Mouse (Mus musculus): ENCODE results near the gene Phpt1. TPM values are rescaled to one million over a fixed set of nuclear protein-coding genes. Genes with fewer than 3 reads are reported as not detected.

Phpt1 gene
- polyA plus RNA-seq, 1 experiment from 2014 or later, result 151 TPM

- Histone ChIP-seq H3K4me3 (replicated peaks) (peak within 1 kb of the TSS; percentile 40), H3K9ac (no peak within 1 kb of the TSS), H3K4me1 (peaks cover 56% of the 10 kb centered on the region), H3K36me3 (peaks cover 16% of the 10 kb centered on the region), H3K4me2 (peak within 1 kb of the TSS; percentile 77), H3K27ac (peak within 1 kb of the TSS; percentile 18; the same call in 1 of the 2 replicates), H3K9me3 (no peaks in the 10 kb centered on the region), H3K27me3 (replicated peaks) (peaks cover 50% of the 10 kb centered on the region)
- peak; percentile 61; the same call in 1 of the 2 replicates for ATAC-seq (ENCODE audit: insufficient read depth, low FRiP score, low read depth)
- whole genome bisulfite sequencing, result 4% methylated on average over 19 of the region's 19 CpGs
Observed at GRCm38 (mm10) chr2:25581294-25581864, 6.4 kb upstream of the Phpt1 start, which contains the start of gene Ajm1. Gene Ajm1, minus strand, starts transcription at chr2:25581757.

GRCm38 (mm10) chr2:25580621-25581101 lies 5.6 kb upstream of the Phpt1 start:
- Histone ChIP-seq H3K4me2 (no peak overlapping the region), H3K9me3 (no peaks in the 10 kb centered on the region), H3K4me3 (replicated peaks) (peak overlapping the region; percentile 40; the same call in 1 of the 2 replicates), H3K4me1 (peaks cover 60% of the 10 kb centered on the region), H3K9ac (no peak overlapping the region), H3K27ac (no peak overlapping the region), H3K27me3 (replicated peaks) (peaks cover 52% of the 10 kb centered on the region), H3K36me3 (peaks cover 16% of the 10 kb centered on the region)
- ATAC-seq (ENCODE audit: insufficient read depth, low FRiP score, low read depth), result no peak
- WGBS, result 44% methylated on average over 6 of the region's 6 CpGs

GRCm38 (mm10) chr2:25579737-25580460 lies 4.9 kb upstream of the Phpt1 start:
- Histone ChIP-seq H3K4me3 (replicated peaks) (peak overlapping the region; percentile 22), H3K9me3 (no peaks in the 10 kb centered on the region), H3K27me3 (replicated peaks) (peaks cover 52% of the 10 kb centered on the region), H3K4me1 (peaks cover 64% of the 10 kb centered on the region), H3K27ac (no peak overlapping the region), H3K36me3 (peaks cover 9% of the 10 kb centered on the region), H3K9ac (no peak overlapping the region), H3K4me2 (peak overlapping the region; percentile 51)
- WGBS, result 8% methylated on average over 27 of the region's 27 CpGs
- no peak for ATAC-seq (ENCODE audit: insufficient read depth, low FRiP score, low read depth)

GRCm38 (mm10) chr2:25578796-25579736 lies 4.0 kb upstream of the Phpt1 start:
- H3K27me3 ChIP-seq (replicated peaks), result peaks cover 52% of the 10 kb centered on the region
- WGBS, result 7% methylated on average over 77 of the region's 77 CpGs
- peak overlapping the region; percentile 51 for H3K4me2 ChIP-seq
- no peak overlapping the region for H3K9ac ChIP-seq
- H3K36me3 ChIP-seq, result peaks cover 6% of the 10 kb centered on the region
- H3K27ac ChIP-seq, result no peak overlapping the region
- peaks cover 66% of the 10 kb centered on the region for H3K4me1 ChIP-seq
- peak overlapping the region; percentile 22 for H3K4me3 ChIP-seq (replicated peaks)
- no peak for ATAC-seq (ENCODE audit: insufficient read depth, low FRiP score, low read depth)
- no peaks in the 10 kb centered on the region for H3K9me3 ChIP-seq

- no peak for ATAC-seq (ENCODE audit: insufficient read depth, low FRiP score, low read depth)
- Histone ChIP-seq H3K27me3 (replicated peaks) (peaks cover 52% of the 10 kb centered on the region), H3K36me3 (peaks cover 4% of the 10 kb centered on the region), H3K4me2 (peak overlapping the region; percentile 51), H3K9ac (no peak overlapping the region; the same call in 1 of the 2 replicates), H3K4me1 (peaks cover 74% of the 10 kb centered on the region), H3K9me3 (no peaks in the 10 kb centered on the region), H3K27ac (no peak overlapping the region), H3K4me3 (replicated peaks) (peak overlapping the region; percentile 22)
- WGBS, result 7% methylated on average over 75 of the region's 75 CpGs
Observed at GRCm38 (mm10) chr2:25577951-25578795, 3.1 kb upstream of the Phpt1 start.

- H3K36me3 ChIP-seq, result no peaks in the 10 kb centered on the region
- H3K4me2 ChIP-seq, result peak overlapping the region; percentile 51
- no peak overlapping the region for H3K27ac ChIP-seq
- H3K4me1 ChIP-seq, result peaks cover 67% of the 10 kb centered on the region
- no peak overlapping the region for H3K9ac ChIP-seq
- H3K27me3 ChIP-seq (replicated peaks), result peaks cover 52% of the 10 kb centered on the region
- WGBS, result 17% methylated on average over 92 of the region's 92 CpGs
- ATAC-seq (ENCODE audit: insufficient read depth, low FRiP score, low read depth), result no peak
- no peaks in the 10 kb centered on the region for H3K9me3 ChIP-seq
- peak overlapping the region; percentile 22 for H3K4me3 ChIP-seq (replicated peaks)
Observed at GRCm38 (mm10) chr2:25576965-25577891, 2.2 kb upstream of the Phpt1 start.

GRCm38 (mm10) chr2:25576028-25576850 lies 1.2 kb upstream of the Phpt1 start:
- 74% methylated on average over 16 of the region's 16 CpGs for WGBS
- no peak overlapping the region for H3K9ac ChIP-seq
- peak overlapping the region; percentile 50 for H3K4me3 ChIP-seq (replicated peaks)
- H3K36me3 ChIP-seq, result no peaks in the 10 kb centered on the region
- no peak for ATAC-seq (ENCODE audit: insufficient read depth, low FRiP score, low read depth)
- no peaks in the 10 kb centered on the region for H3K9me3 ChIP-seq
- H3K27me3 ChIP-seq (replicated peaks), result peaks cover 50% of the 10 kb centered on the region
- peak overlapping the region; percentile 89; the same call in 1 of the 2 replicates for H3K27ac ChIP-seq
- H3K4me1 ChIP-seq, result peaks cover 61% of the 10 kb centered on the region
- peak overlapping the region; percentile 92; the same call in 1 of the 2 replicates for H3K4me2 ChIP-seq

GRCm38 (mm10) chr2:25575432-25576027 lies 506 bp upstream of the Phpt1 start:
- H3K4me3 ChIP-seq (replicated peaks), result peak overlapping the region; percentile 50
- peaks cover 43% of the 10 kb centered on the region for H3K27me3 ChIP-seq (replicated peaks)
- H3K4me1 ChIP-seq, result peaks cover 55% of the 10 kb centered on the region
- ATAC-seq (ENCODE audit: insufficient read depth, low FRiP score, low read depth), result no peak
- H3K27ac ChIP-seq, result peak overlapping the region; percentile 89
- H3K9me3 ChIP-seq, result no peaks in the 10 kb centered on the region
- H3K36me3 ChIP-seq, result no peaks in the 10 kb centered on the region
- peak overlapping the region; percentile 48; the same call in 1 of the 2 replicates for H3K9ac ChIP-seq
- WGBS, result 16% methylated on average over 21 of the region's 21 CpGs
- H3K4me2 ChIP-seq, result peak overlapping the region; percentile 92

- Histone ChIP-seq H3K9me3 (no peaks in the 10 kb centered on the region), H3K27me3 (replicated peaks) (peaks cover 29% of the 10 kb centered on the region), H3K9ac (peak overlapping the region; percentile 21; the same call in 1 of the 2 replicates), H3K4me3 (replicated peaks) (peak overlapping the region; percentile 50), H3K4me1 (peaks cover 45% of the 10 kb centered on the region), H3K4me2 (peak overlapping the region; percentile 92), H3K36me3 (0 out of 2 replicates have a peak, but pooled peaks cover 4% of the 10 kb centered on the region), H3K27ac (peak overlapping the region; percentile 89)
- 14% methylated on average over 11 of the region's 11 CpGs for WGBS
- no peak for ATAC-seq (ENCODE audit: insufficient read depth, low FRiP score, low read depth)
Observed at GRCm38 (mm10) chr2:25574136-25574535, 888 bp downstream of the Phpt1 start.

All from stomach, embryonic 15.5 days (tissue).